Mouse (Mus musculus) small intestine, adult 2 months (tissue): ENCODE measurements around the gene Tmem82. TPM values are rescaled to one million over a fixed set of nuclear protein-coding genes. Genes with fewer than 3 reads are reported as not detected.

Experiments used
- H3K27ac ChIP-seq: fragments of 200-500 bp; 2 replicates; pipeline ENCODE4 v1.5.1; 2012; ENCODE audit warnings: low read depth, low read length, control low read depth, inconsistent platforms; ENCODE audit not compliant: insufficient read depth
- H3K27me3 ChIP-seq: fragments of 200-500 bp; 2 replicates; pipeline ENCODE4 v1.6.1; 2012; ENCODE audit warnings: mild to moderate bottlenecking, moderate library complexity, low read length, inconsistent platforms; ENCODE audit not compliant: control insufficient read depth, insufficient read depth
- H3K36me3 ChIP-seq: fragments of 200-500 bp; 2 replicates; pipeline ENCODE4 v1.6.1; 2012; ENCODE audit warnings: mild to moderate bottlenecking, low read length, control low read depth, inconsistent platforms; ENCODE audit not compliant: control insufficient read depth, insufficient read depth
- H3K4me1 ChIP-seq: fragments of 200-500 bp; 2 replicates; pipeline ENCODE4 v1.6.1; 2012; ENCODE audit warnings: low read length, inconsistent platforms, mixed read lengths; ENCODE audit not compliant: control insufficient read depth, insufficient read depth, insufficient read length
- H3K4me3 ChIP-seq: fragments of 200-500 bp; 2 replicates; pipeline ENCODE4 v1.5.1; 2012; ENCODE audit warnings: low read depth, mild to moderate bottlenecking, control low read depth, inconsistent platforms, low read length, moderate library complexity
- CTCF ChIP-seq: fragments of 200-500 bp; IDR thresholded peaks from 2 replicates; pipeline ENCODE4 v1.5.1; 2012; ENCODE audit warnings: low read depth, mild to moderate bottlenecking, control low read depth, inconsistent platforms, low read length, moderate library complexity, mixed read lengths; ENCODE audit not compliant: insufficient replicate concordance, insufficient read length; ENCODE audit errors: extremely low read depth
- POLR2A ChIP-seq: fragments of 200-500 bp; IDR thresholded peaks from 2 replicates; pipeline ENCODE4 v1.6.1; 2012; ENCODE audit warnings: low read depth, mild to moderate bottlenecking, control low read depth, inconsistent platforms, low read length, moderate library complexity
- WGBS: fragments of 180-500 bp; shearing (Covaris S2); methylation state at CpG from one replicate; pipeline ENCODE4 v1.1.7; 2018; 5-methylcytosine and 5-hydroxymethylcytosine counted together
- polyA plus RNA-seq: library from polyadenylated mRNA; depleted of rRNA; stranded (reverse); fragments of >200 nt; gene quantifications from 2 replicates; pipeline ENCODE4 v1.2.3, GENCODE M21; 2012

Tmem82 gene
- polyA plus RNA-seq, 1 experiment, result 61.9 TPM

DNA sequence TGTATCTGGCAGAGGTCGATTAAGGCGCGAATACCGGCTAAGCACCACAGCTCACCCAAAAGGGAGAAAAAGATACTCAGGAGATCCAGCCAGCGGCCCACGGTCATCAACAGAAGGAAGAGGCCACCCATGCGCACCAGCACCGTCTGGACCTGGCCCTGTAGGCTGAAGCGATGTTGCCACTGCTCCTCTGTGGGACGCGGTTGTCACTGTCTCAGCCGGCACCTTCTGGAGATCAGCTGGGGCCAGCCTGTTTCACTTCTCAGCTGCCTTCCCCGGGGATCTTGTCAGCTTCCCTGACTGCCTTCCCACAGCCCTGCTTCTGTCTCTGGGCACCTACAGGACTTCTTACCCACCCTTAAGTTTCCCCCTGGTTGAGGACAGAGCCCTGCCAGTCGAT, 3.5 kb downstream of the Tmem82 start:
- no peak overlapping the region for H3K4me3 ChIP-seq
- peaks cover 28% of the 10 kb centered on the region for H3K4me1 ChIP-seq
- peaks cover 16% of the 10 kb centered on the region for H3K36me3 ChIP-seq
- TF ChIP-seq POLR2A, result no peak
- TF ChIP-seq CTCF, result no peak
- no peak overlapping the region for H3K27ac ChIP-seq
- no peaks in the 10 kb centered on the region for H3K27me3 ChIP-seq
- WGBS, result 84% methylated on average over 14 of the region's 14 CpGs

GRCm38 (mm10) chr4:141609538-141609937, 8.9 kb downstream of the Tmem82 start:
- Histone ChIP-seq H3K27ac (no peak overlapping the region), H3K4me3 (no peak overlapping the region), H3K27me3 (no peaks in the 10 kb centered on the region), H3K36me3 (peaks cover 10% of the 10 kb centered on the region), H3K4me1 (0 out of 2 replicates have a peak, but pooled peaks cover 2% of the 10 kb centered on the region)
- TF ChIP-seq CTCF (no peak), POLR2A (no peak)
- WGBS, result 78% methylated on average over 6 of the region's 6 CpGs

- WGBS, result 86% methylated on average over 11 of the region's 11 CpGs
Observed at GRCm38 (mm10) chr4:141605861-141606260, 12.6 kb downstream of the Tmem82 start, which contains the start of gene Fblim1. TSS of gene Fblim1 (minus strand) at chr4:141606096.

GRCm38 (mm10) chr4:141605421-141605820, 13.0 kb downstream of the Tmem82 start:
- H3K4me3 ChIP-seq, result peak overlapping the region; percentile 38
- 92% methylated on average over 5 of the region's 5 CpGs for WGBS

More at GRCm38 (mm10) chr4:141605861-141606260, 12.6 kb downstream of the Tmem82 start, which contains the start of gene Fblim1:
- Histone ChIP-seq H3K36me3 (no peaks in the 10 kb centered on the region), H3K27ac (peak within 1 kb of the TSS; percentile 62), H3K27me3 (no peaks in the 10 kb centered on the region), H3K4me3 (peak within 1 kb of the TSS; percentile 38), H3K4me1 (peaks cover 7% of the 10 kb centered on the region)
- TF ChIP-seq CTCF, result no peak
- TF ChIP-seq POLR2A, result no peak; the same call in 1 of the 2 replicates

GRCm38 (mm10) chr4:141604493-141604892, 13.9 kb downstream of the Tmem82 start:
- WGBS, result 20% methylated on average over 8 of the region's 8 CpGs
- TF ChIP-seq POLR2A, result no peak
- TF ChIP-seq CTCF, result no peak
- Histone ChIP-seq H3K27me3 (no peaks in the 10 kb centered on the region), H3K27ac (peak overlapping the region; percentile 61), H3K4me3 (no peak overlapping the region), H3K4me1 (peaks cover 7% of the 10 kb centered on the region), H3K36me3 (no peaks in the 10 kb centered on the region)

More at GRCm38 (mm10) chr4:141605421-141605820, 13.0 kb downstream of the Tmem82 start:
- TF ChIP-seq CTCF, result no peak
- TF ChIP-seq POLR2A, result no peak
- H3K4me1 ChIP-seq, result peaks cover 7% of the 10 kb centered on the region
- no peaks in the 10 kb centered on the region for H3K36me3 ChIP-seq
- peak overlapping the region; percentile 62 for H3K27ac ChIP-seq
- H3K27me3 ChIP-seq, result no peaks in the 10 kb centered on the region

- no peaks in the 10 kb centered on the region for H3K27me3 ChIP-seq
- 71% methylated on average over 4 of the region's 4 CpGs for WGBS
- no peak for TF ChIP-seq CTCF
- TF ChIP-seq POLR2A, result no peak
- no peaks in the 10 kb centered on the region for H3K36me3 ChIP-seq
- peaks cover 7% of the 10 kb centered on the region for H3K4me1 ChIP-seq
- no peak overlapping the region for H3K4me3 ChIP-seq
- H3K27ac ChIP-seq, result no peak overlapping the region
Observed at GRCm38 (mm10) chr4:141603921-141604320, 14.5 kb downstream of the Tmem82 start.

GRCm38 (mm10) chr4:141602523-141603223, 15.8 kb downstream of the Tmem82 start:
- Histone ChIP-seq H3K36me3 (no peaks in the 10 kb centered on the region), H3K27ac (no peak overlapping the region), H3K4me3 (no peak overlapping the region), H3K4me1 (peaks cover 9% of the 10 kb centered on the region), H3K27me3 (no peaks in the 10 kb centered on the region)
- WGBS, result 85% methylated on average over 11 of the region's 11 CpGs
- TF ChIP-seq POLR2A (no peak), CTCF (no peak)
